Mouse (Mus musculus): ENCODE results near the gene Il1r1. TPM values are rescaled to one million over a fixed set of nuclear protein-coding genes. Genes with fewer than 3 reads are reported as not detected.

Gene Il1r1
- polyA plus RNA-seq, 1 experiment from 2014 or later, result 0.51 TPM

DNA sequence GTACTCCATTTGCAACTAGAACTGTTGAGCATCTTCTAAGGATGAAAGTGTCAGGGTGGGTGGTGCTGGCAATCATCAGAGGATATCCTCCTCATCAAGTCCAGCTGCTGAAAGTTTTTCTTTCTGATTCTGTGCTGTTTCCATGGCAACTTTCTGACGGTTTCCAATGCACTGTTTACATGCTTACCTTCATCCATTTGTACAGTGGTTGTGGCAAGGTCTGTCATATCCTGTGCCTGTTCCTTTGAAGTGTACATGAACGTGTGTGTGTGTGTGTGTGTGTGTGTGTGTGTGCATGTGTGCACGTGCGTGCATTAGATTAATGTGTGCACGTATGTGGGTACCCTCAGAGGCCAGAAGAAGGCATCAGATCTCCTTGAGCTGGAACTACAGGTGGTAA, 34.9 kb upstream of the Il1r1 start:
- Histone ChIP-seq H3K4me2 (ENCODE audit: low read depth, low read length) (no peak overlapping the region), H3K27me3 (ENCODE audit: control insufficient read depth, insufficient read depth, low read length) (no peaks in the 10 kb centered on the region), H3K9ac (replicated peaks; ENCODE audit: low read depth, low read length) (no peak overlapping the region), H3K36me3 (ENCODE audit: control insufficient read depth, insufficient read depth, low read length) (no peaks in the 10 kb centered on the region), H3K4me3 (ENCODE audit: low read depth, low read length) (no peak overlapping the region), H3K9me3 (ENCODE audit: control insufficient read depth, low read length) (no peaks in the 10 kb centered on the region), H3K27ac (ENCODE audit: low read depth, low read length) (no peak overlapping the region), H3K4me1 (ENCODE audit: control insufficient read depth, insufficient read depth, low read length) (no peaks in the 10 kb centered on the region)
- 79% methylated on average over 5 of the region's 5 CpGs for WGBS
- ATAC-seq (ENCODE audit: low read depth), result no peak

- Histone ChIP-seq H3K9me3 (ENCODE audit: control insufficient read depth, low read length) (no peaks in the 10 kb centered on the region), H3K36me3 (ENCODE audit: control insufficient read depth, insufficient read depth, low read length) (no peaks in the 10 kb centered on the region), H3K4me1 (ENCODE audit: control insufficient read depth, insufficient read depth, low read length) (no peaks in the 10 kb centered on the region), H3K27ac (ENCODE audit: low read depth, low read length) (no peak overlapping the region), H3K27me3 (ENCODE audit: control insufficient read depth, insufficient read depth, low read length) (no peaks in the 10 kb centered on the region), H3K9ac (replicated peaks; ENCODE audit: low read depth, low read length) (no peak overlapping the region), H3K4me3 (ENCODE audit: low read depth, low read length) (no peak overlapping the region), H3K4me2 (ENCODE audit: low read depth, low read length) (no peak overlapping the region)
- WGBS, result 89% methylated on average over 5 of the region's 5 CpGs
- ATAC-seq (ENCODE audit: low read depth), result no peak
Measured at GRCm38 (mm10) chr1:40190837-40191236, 34.0 kb upstream of the Il1r1 start.

GRCm38 (mm10) chr1:40194279-40194678, 30.6 kb upstream of the Il1r1 start:
- Histone ChIP-seq H3K27ac (ENCODE audit: low read depth, low read length) (no peak overlapping the region), H3K36me3 (ENCODE audit: control insufficient read depth, insufficient read depth, low read length) (no peaks in the 10 kb centered on the region), H3K9me3 (ENCODE audit: control insufficient read depth, low read length) (no peaks in the 10 kb centered on the region), H3K4me3 (ENCODE audit: low read depth, low read length) (no peak overlapping the region), H3K27me3 (ENCODE audit: control insufficient read depth, insufficient read depth, low read length) (no peaks in the 10 kb centered on the region), H3K4me2 (ENCODE audit: low read depth, low read length) (no peak overlapping the region), H3K9ac (replicated peaks; ENCODE audit: low read depth, low read length) (no peak overlapping the region), H3K4me1 (ENCODE audit: control insufficient read depth, insufficient read depth, low read length) (no peaks in the 10 kb centered on the region)
- 84% methylated on average over 2 of the region's 2 CpGs for WGBS
- no peak for ATAC-seq (ENCODE audit: low read depth)

GRCm38 (mm10) chr1:40213337-40214159, 11.3 kb upstream of the Il1r1 start:
- no peaks in the 10 kb centered on the region for H3K36me3 ChIP-seq (ENCODE audit: control insufficient read depth, insufficient read depth, low read length)
- H3K4me3 ChIP-seq (ENCODE audit: low read depth, low read length), result no peak overlapping the region
- no peak overlapping the region for H3K27ac ChIP-seq (ENCODE audit: low read depth, low read length)
- no peak overlapping the region for H3K4me2 ChIP-seq (ENCODE audit: low read depth, low read length)
- no peak overlapping the region for H3K9ac ChIP-seq (replicated peaks; ENCODE audit: low read depth, low read length)
- no peaks in the 10 kb centered on the region for H3K9me3 ChIP-seq (ENCODE audit: control insufficient read depth, low read length)
- H3K27me3 ChIP-seq (ENCODE audit: control insufficient read depth, insufficient read depth, low read length), result no peaks in the 10 kb centered on the region
- ATAC-seq (ENCODE audit: low read depth), result no peak
- H3K4me1 ChIP-seq (ENCODE audit: control insufficient read depth, insufficient read depth, low read length), result no peaks in the 10 kb centered on the region
- WGBS, result 88% methylated on average over 4 of the region's 4 CpGs

DNA sequence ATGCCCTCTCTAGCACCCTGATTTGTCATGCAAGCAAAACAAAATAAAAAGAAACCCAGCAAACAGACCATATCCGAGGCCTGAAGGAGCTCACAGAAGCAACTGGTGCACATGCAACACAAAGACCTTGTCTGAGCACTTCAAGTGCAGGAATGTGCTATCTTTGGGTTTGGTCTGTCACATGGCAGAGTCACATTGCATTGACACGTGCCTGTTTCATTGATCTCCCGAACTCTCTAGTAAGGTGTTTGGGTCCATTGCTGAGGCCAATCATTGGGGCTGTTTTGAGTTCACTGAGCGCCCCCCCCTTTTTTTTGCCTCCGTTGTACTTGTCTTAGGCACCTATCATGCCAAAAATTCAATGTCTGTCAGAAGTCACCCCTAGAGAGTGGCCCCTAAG, 7.4 kb upstream of the Il1r1 start:
- ATAC-seq (ENCODE audit: low read depth), result no peak

DNA sequence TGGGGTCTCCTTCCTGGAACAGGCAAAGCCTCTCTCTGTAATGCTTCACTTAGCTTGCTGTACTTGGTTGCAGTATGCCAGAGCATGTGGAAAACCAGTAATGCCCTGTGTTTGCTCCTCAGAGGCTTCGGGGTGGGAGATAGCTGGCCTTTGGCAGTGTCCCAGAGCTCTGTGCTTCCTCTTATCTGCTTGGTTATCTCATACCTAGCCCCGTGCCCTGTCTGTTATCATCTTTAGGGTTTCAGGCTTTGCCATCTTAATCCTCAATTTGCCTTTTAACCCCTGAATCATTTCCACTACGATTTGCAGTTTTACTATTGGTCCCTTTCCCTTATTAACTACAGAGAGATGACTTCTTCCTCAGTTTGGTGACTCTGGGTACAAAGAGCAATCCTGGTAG, 6.3 kb upstream of the Il1r1 start:
- Histone ChIP-seq H3K4me3 (ENCODE audit: low read depth, low read length) (no peak overlapping the region), H3K9me3 (ENCODE audit: control insufficient read depth, low read length) (no peaks in the 10 kb centered on the region), H3K36me3 (ENCODE audit: control insufficient read depth, insufficient read depth, low read length) (no peaks in the 10 kb centered on the region), H3K27ac (ENCODE audit: low read depth, low read length) (no peak overlapping the region), H3K27me3 (ENCODE audit: control insufficient read depth, insufficient read depth, low read length) (no peaks in the 10 kb centered on the region), H3K4me2 (ENCODE audit: low read depth, low read length) (no peak overlapping the region), H3K9ac (replicated peaks; ENCODE audit: low read depth, low read length) (no peak overlapping the region), H3K4me1 (ENCODE audit: control insufficient read depth, insufficient read depth, low read length) (no peaks in the 10 kb centered on the region)
- WGBS, result 92% methylated on average over 3 of the region's 3 CpGs
- no peak for ATAC-seq (ENCODE audit: low read depth)

More for the DNA sequence above, 7.4 kb upstream of the Il1r1 start:
- Histone ChIP-seq H3K9ac (replicated peaks; ENCODE audit: low read depth, low read length) (no peak overlapping the region), H3K4me2 (ENCODE audit: low read depth, low read length) (no peak overlapping the region), H3K36me3 (ENCODE audit: control insufficient read depth, insufficient read depth, low read length) (no peaks in the 10 kb centered on the region), H3K4me1 (ENCODE audit: control insufficient read depth, insufficient read depth, low read length) (no peaks in the 10 kb centered on the region), H3K27ac (ENCODE audit: low read depth, low read length) (no peak overlapping the region), H3K27me3 (ENCODE audit: control insufficient read depth, insufficient read depth, low read length) (no peaks in the 10 kb centered on the region), H3K4me3 (ENCODE audit: low read depth, low read length) (no peak overlapping the region), H3K9me3 (ENCODE audit: control insufficient read depth, low read length) (no peaks in the 10 kb centered on the region)
- WGBS, result 90% methylated on average over 5 of the region's 5 CpGs

DNA sequence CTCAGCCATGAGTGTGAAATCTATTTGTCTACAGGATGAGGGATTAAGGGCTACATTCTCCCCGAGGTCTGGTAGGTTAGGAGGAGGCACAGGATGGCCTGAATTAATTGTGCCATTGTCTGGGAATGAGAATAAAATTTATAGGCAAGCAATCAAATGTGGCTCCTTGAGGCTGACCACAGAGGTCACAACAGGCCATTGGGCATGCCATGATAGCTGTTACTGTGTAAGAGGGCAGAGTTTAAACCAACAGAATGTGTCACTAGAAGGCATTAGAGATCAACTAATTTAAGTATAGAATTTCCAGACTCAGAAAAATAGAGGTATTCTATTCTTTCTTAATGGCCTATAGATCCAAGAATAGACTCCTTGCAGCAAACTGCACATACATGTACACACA, 4.3 kb upstream of the Il1r1 start:
- no peak for ATAC-seq (ENCODE audit: low read depth)
- no peak overlapping the region for H3K4me2 ChIP-seq (ENCODE audit: low read depth, low read length)
- WGBS, result 35% methylated on average over 1 of the region's 1 CpGs

GRCm38 (mm10) chr1:40221864-40222263, 3.0 kb upstream of the Il1r1 start:
- no peaks in the 10 kb centered on the region for H3K27me3 ChIP-seq (ENCODE audit: control insufficient read depth, insufficient read depth, low read length)
- no peak overlapping the region for H3K9ac ChIP-seq (replicated peaks; ENCODE audit: low read depth, low read length)
- no peak for ATAC-seq (ENCODE audit: low read depth)
- no peaks in the 10 kb centered on the region for H3K36me3 ChIP-seq (ENCODE audit: control insufficient read depth, insufficient read depth, low read length)
- H3K9me3 ChIP-seq (ENCODE audit: control insufficient read depth, low read length), result no peaks in the 10 kb centered on the region
- no peak overlapping the region for H3K4me3 ChIP-seq (ENCODE audit: low read depth, low read length)
- no peaks in the 10 kb centered on the region for H3K4me1 ChIP-seq (ENCODE audit: control insufficient read depth, insufficient read depth, low read length)
- 76% methylated on average over 4 of the region's 4 CpGs for WGBS
- H3K4me2 ChIP-seq (ENCODE audit: low read depth, low read length), result no peak overlapping the region
- no peak overlapping the region for H3K27ac ChIP-seq (ENCODE audit: low read depth, low read length)

More for the DNA sequence above, 4.3 kb upstream of the Il1r1 start:
- H3K27me3 ChIP-seq (ENCODE audit: control insufficient read depth, insufficient read depth, low read length), result no peaks in the 10 kb centered on the region
- no peak overlapping the region for H3K4me3 ChIP-seq (ENCODE audit: low read depth, low read length)
- no peak overlapping the region for H3K27ac ChIP-seq (ENCODE audit: low read depth, low read length)
- no peaks in the 10 kb centered on the region for H3K4me1 ChIP-seq (ENCODE audit: control insufficient read depth, insufficient read depth, low read length)
- H3K9me3 ChIP-seq (ENCODE audit: control insufficient read depth, low read length), result no peaks in the 10 kb centered on the region
- H3K36me3 ChIP-seq (ENCODE audit: control insufficient read depth, insufficient read depth, low read length), result no peaks in the 10 kb centered on the region
- no peak overlapping the region for H3K9ac ChIP-seq (replicated peaks; ENCODE audit: low read depth, low read length)

DNA sequence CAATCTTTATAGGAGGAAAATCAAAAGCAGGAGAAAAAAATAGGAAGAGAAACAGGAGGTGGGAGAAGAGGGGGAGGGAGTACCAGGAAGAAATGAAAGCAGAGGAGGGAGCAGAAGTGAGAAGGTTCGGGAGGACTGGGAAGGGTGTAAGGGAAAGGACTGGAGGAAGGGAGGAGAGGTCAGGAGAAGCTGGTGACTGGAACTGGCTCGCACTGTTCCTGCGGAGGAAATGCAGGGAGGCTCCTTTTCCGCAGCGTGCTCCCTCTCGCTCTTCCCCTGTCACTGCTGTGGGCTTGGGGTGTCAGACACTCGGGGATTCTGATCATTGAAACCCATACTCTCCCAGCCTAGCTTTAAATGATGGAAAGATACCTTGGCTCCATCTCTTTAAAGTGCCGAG, 2.2 kb upstream of the Il1r1 start:
- no peak for ATAC-seq (ENCODE audit: low read depth)
- Histone ChIP-seq H3K4me2 (ENCODE audit: low read depth, low read length) (no peak overlapping the region), H3K27ac (ENCODE audit: low read depth, low read length) (no peak overlapping the region), H3K4me3 (ENCODE audit: low read depth, low read length) (no peak overlapping the region), H3K4me1 (ENCODE audit: control insufficient read depth, insufficient read depth, low read length) (no peaks in the 10 kb centered on the region), H3K9me3 (ENCODE audit: control insufficient read depth, low read length) (no peaks in the 10 kb centered on the region), H3K27me3 (ENCODE audit: control insufficient read depth, insufficient read depth, low read length) (no peaks in the 10 kb centered on the region), H3K9ac (replicated peaks; ENCODE audit: low read depth, low read length) (no peak overlapping the region), H3K36me3 (ENCODE audit: control insufficient read depth, insufficient read depth, low read length) (no peaks in the 10 kb centered on the region)
- WGBS, result 86% methylated on average over 8 of the region's 8 CpGs

Measured in neural tube, embryonic 14.5 days (tissue).